In genomic region chr4:151222635-151223034, GRCm38 (mm10) we compare ENCODE assay signal across 11 mouse cellular contexts.
DNase-seq lines count a peak whose midpoint lies in the region; ATAC-seq lines count a peak whose summit lies in the region.
"Had no signal": no experiment of that assay in that cellular context is flagged by ENCODE, and none has a peak within 500 bp of the region (broad histone marks: within the 10 kb centered on the region; RNA-seq: fewer than 3 reads in every experiment).

No protein-coding gene starts in this region.

- ATAC-seq in lung, embryonic 15.5 days (ENCODE audit: borderline replicate concordance, extremely low read depth, low FRiP score, low TSS enrichment) = peak; percentile 53; the same call in 1 of the 2 replicates
- peak; percentile 67; the same call in 1 of the 2 replicates for ATAC-seq in forebrain, embryonic 13.5 days
- ATAC-seq in hindbrain, embryonic 14.5 days (ENCODE audit: low FRiP score) = peak; percentile 54; the same call in 1 of the 2 replicates
- peak; percentile 59; the same call in 1 of the 2 replicates for ATAC-seq in midbrain, embryonic 16.5 days

- DNase-seq in lung, adult 18-20 months = no peak
- no peak for DNase-seq in hindbrain, embryonic 14.5 days (ENCODE audit: low spot score)
- no peak for DNase-seq in heart, postnatal 36 days
- DNase-seq in spleen, postnatal 36 days (ENCODE audit: low spot score in 2 of 2) = no peak
- DNase-seq in testis, postnatal 14 days (ENCODE audit: low spot score) = no peak
- DNase-seq: cerebellum, adult 8-10 months; kidney, adult 11 months had no signal

- no peaks in the 10 kb centered on the region for H3K27me3 ChIP-seq in lung, embryonic 15.5 days
- peaks cover 15% of the 10 kb centered on the region; the same call in 1 of the 2 replicates for H3K27me3 ChIP-seq in forebrain, embryonic 13.5 days
- no peaks in the 10 kb centered on the region for H3K27me3 ChIP-seq in hindbrain, embryonic 14.5 days (ENCODE audit: control insufficient read depth, insufficient read depth, low read length)
- H3K27me3 ChIP-seq in midbrain, embryonic 16.5 days (ENCODE audit: control insufficient read depth, insufficient read depth, low read depth, low read length) = no peaks in the 10 kb centered on the region
- H3K27me3 ChIP-seq: stomach, embryonic 15.5 days had no signal

- peaks cover 11% of the 10 kb centered on the region; the same call in 1 of the 2 replicates for H3K4me1 ChIP-seq in lung, embryonic 15.5 days
- H3K4me1 ChIP-seq in forebrain, embryonic 13.5 days = peaks cover 22% of the 10 kb centered on the region
- peaks cover 25% of the 10 kb centered on the region for H3K4me1 ChIP-seq in hindbrain, embryonic 14.5 days (replicated peaks; ENCODE audit: control insufficient read depth, insufficient read depth, low read length)
- H3K4me1 ChIP-seq in midbrain, embryonic 16.5 days (ENCODE audit: control insufficient read depth, insufficient read depth, low read length) = peaks cover 12% of the 10 kb centered on the region

- no peak overlapping the region for H3K27ac ChIP-seq in lung, embryonic 15.5 days
- peak overlapping the region; percentile 48; the same call in 1 of the 2 replicates for H3K27ac ChIP-seq in forebrain, embryonic 13.5 days
- peak overlapping the region; percentile 68 for H3K27ac ChIP-seq in hindbrain, embryonic 14.5 days
- peak overlapping the region; percentile 58 for H3K27ac ChIP-seq in midbrain, embryonic 16.5 days (ENCODE audit: low read length)
- H3K27ac ChIP-seq: stomach, embryonic 15.5 days had no signal

- H3K4me3 ChIP-seq in lung, embryonic 15.5 days = no peak overlapping the region
- no peak overlapping the region for H3K4me3 ChIP-seq in forebrain, embryonic 13.5 days
- H3K4me3 ChIP-seq in hindbrain, embryonic 14.5 days (replicated peaks; ENCODE audit: low read length) = no peak overlapping the region
- no peak overlapping the region for H3K4me3 ChIP-seq in midbrain, embryonic 16.5 days (ENCODE audit: low read depth, low read length)
- H3K4me3 ChIP-seq: stomach, embryonic 15.5 days had no signal

- no peaks in the 10 kb centered on the region for H3K9me3 ChIP-seq in lung, embryonic 15.5 days
- H3K9me3 ChIP-seq in forebrain, embryonic 13.5 days (replicated peaks) = no peaks in the 10 kb centered on the region
- no peaks in the 10 kb centered on the region for H3K9me3 ChIP-seq in hindbrain, embryonic 14.5 days (ENCODE audit: control insufficient read depth, low read length)
- no peaks in the 10 kb centered on the region for H3K9me3 ChIP-seq in midbrain, embryonic 16.5 days (replicated peaks; ENCODE audit: control insufficient read depth, low read length, poor library complexity, severe bottlenecking)
- H3K9me3 ChIP-seq: stomach, embryonic 15.5 days had no signal

- H3K36me3 ChIP-seq in lung, embryonic 15.5 days = no peaks in the 10 kb centered on the region
- no peaks in the 10 kb centered on the region for H3K36me3 ChIP-seq in forebrain, embryonic 13.5 days (ENCODE audit: poor library complexity, severe bottlenecking)
- H3K36me3 ChIP-seq in hindbrain, embryonic 14.5 days (replicated peaks; ENCODE audit: control insufficient read depth, insufficient read depth) = no peaks in the 10 kb centered on the region
- H3K36me3 ChIP-seq in midbrain, embryonic 16.5 days (ENCODE audit: control insufficient read depth, insufficient read depth, low read length) = no peaks in the 10 kb centered on the region
- H3K36me3 ChIP-seq: stomach, embryonic 15.5 days had no signal

- no peak overlapping the region for H3K4me2 ChIP-seq in lung, embryonic 15.5 days
- H3K4me2 ChIP-seq in forebrain, embryonic 13.5 days = no peak overlapping the region
- no peak overlapping the region for H3K4me2 ChIP-seq in hindbrain, embryonic 14.5 days (replicated peaks)
- H3K4me2 ChIP-seq in midbrain, embryonic 16.5 days (ENCODE audit: low read length) = no peak overlapping the region
- H3K4me2 ChIP-seq: stomach, embryonic 15.5 days had no signal

- H3K9ac ChIP-seq in lung, embryonic 15.5 days = no peak overlapping the region
- peak overlapping the region; percentile 45; the same call in 1 of the 2 replicates for H3K9ac ChIP-seq in forebrain, embryonic 13.5 days
- H3K9ac ChIP-seq in hindbrain, embryonic 14.5 days = peak overlapping the region; percentile 32
- no peak overlapping the region for H3K9ac ChIP-seq in midbrain, embryonic 16.5 days (ENCODE audit: low read depth, low read length)
- H3K9ac ChIP-seq: stomach, embryonic 15.5 days had no signal

- WGBS in lung, embryonic 15.5 days = 26% methylated on average over 10 of the region's 10 CpGs
- 6% methylated on average over 10 of the region's 10 CpGs for WGBS in forebrain, embryonic 13.5 days
- 11% methylated on average over 10 of the region's 10 CpGs for whole genome bisulfite sequencing in hindbrain, embryonic 14.5 days
- 5% methylated on average over 10 of the region's 10 CpGs for WGBS in midbrain, embryonic 16.5 days

- intact Hi-C loops in heart, postnatal 36 days (cut with DNase I) = no loop called here

Comparison
In these comparisons a context has a peak if more than half of its experiments do, and no peak if none do; other contexts are left out.
1. H3K9ac ChIP-seq: peak in forebrain, embryonic 13.5 days (single experiment) and hindbrain, embryonic 14.5 days (single experiment); none in lung, embryonic 15.5 days (single experiment) and midbrain, embryonic 16.5 days (single experiment).
2. Peak in every context shown above with its lines, with median percentiles within 50 percentile points of each other: ATAC-seq.